Mouse (Mus musculus): ENCODE results near the gene Runx2.

The Runx2 gene

DNA sequence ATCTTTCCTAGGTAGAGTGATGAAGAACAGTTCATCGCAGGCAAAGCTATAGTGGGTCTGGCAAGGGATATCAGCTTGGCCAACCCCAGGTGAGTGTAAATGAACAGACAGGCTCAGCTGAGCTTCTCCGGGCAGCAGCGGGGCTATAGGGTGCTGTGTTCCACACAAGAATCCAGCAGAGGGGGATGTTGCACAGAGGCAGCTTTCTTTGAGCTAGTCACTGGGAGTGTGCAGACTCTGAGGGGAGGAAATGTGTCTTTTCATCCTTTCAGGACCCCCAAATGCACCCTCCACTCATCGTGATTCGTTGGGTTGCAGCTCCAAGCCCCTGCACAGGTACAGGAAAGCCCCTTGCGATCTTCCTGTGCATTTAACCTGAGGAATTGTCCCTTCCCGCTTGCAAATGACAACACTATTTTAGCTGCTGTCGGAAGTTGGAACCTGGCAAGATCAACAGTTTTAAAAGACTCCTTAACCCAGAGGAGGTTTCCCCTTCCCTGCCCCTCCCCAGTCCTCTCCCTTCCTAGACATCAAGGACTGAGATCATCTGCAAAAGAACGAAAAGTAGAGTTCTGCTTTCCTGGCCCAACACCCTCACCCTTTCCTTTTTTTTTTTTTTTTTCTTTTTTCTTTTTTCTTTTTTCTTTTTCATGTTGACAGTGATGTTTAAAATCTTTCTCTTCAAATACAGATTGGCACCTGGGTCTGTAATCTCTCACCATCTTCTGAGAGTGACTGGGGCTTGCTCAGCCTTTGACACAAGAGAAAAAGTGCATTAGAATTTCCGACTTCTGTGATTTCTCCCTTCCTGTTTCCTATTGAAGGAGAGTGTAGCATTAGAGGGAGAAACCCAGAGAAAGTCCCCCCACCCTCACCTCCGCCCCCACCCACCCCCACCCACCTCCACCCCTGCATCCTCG lies 358.7 kb downstream of the Runx2 start:
- peak in 1 of 2 experiments; percentile 44 for DNase-seq

- DNase-seq, result no peak
These were observed 364.6 kb downstream of the Runx2 start for GRCm38 (mm10) chr17:44449915-44450471.
